Mouse (Mus musculus) kidney, postnatal 14 days (tissue): ENCODE results near the gene Plekhg1.

Source experiments
- DNase-seq: peaks from one replicate; pipeline ENCODE4 v3.0.0; 2022; ENCODE audit warnings: mixed read lengths

The Plekhg1 gene

GRCm38 (mm10) chr10:3831597-3832351 is 91.6 kb downstream of the Plekhg1 start:
- DNase-seq: peak; percentile 53

GRCm38 (mm10) chr10:3834060-3834459 is 93.9 kb downstream of the Plekhg1 start:
- no peak for DNase-seq

GRCm38 (mm10) chr10:3834678-3835077 is 94.5 kb downstream of the Plekhg1 start:
- no peak for DNase-seq

GRCm38 (mm10) chr10:3835616-3836015 is 95.5 kb downstream of the Plekhg1 start:
- DNase-seq: peak; percentile 37

- DNase-seq: no peak
Measured at GRCm38 (mm10) chr10:3839748-3840432, 99.7 kb downstream of the Plekhg1 start.

GRCm38 (mm10) chr10:3844430-3844829 is 104.3 kb downstream of the Plekhg1 start:
- no peak for DNase-seq

GRCm38 (mm10) chr10:3847021-3847420 is 106.9 kb downstream of the Plekhg1 start:
- DNase-seq: no peak

- no peak for DNase-seq
Measured at GRCm38 (mm10) chr10:3851461-3851860, 111.3 kb downstream of the Plekhg1 start.

GRCm38 (mm10) chr10:3852733-3853132 is 112.6 kb downstream of the Plekhg1 start:
- DNase-seq: no peak

- no peak for DNase-seq
Measured at GRCm38 (mm10) chr10:3857912-3858311, 117.7 kb downstream of the Plekhg1 start.

GRCm38 (mm10) chr10:3858437-3858836 is 118.3 kb downstream of the Plekhg1 start:
- no peak for DNase-seq

GRCm38 (mm10) chr10:3858961-3859714 is 119.0 kb downstream of the Plekhg1 start:
- DNase-seq: peak; percentile 45

GRCm38 (mm10) chr10:3863411-3864195 is 123.4 kb downstream of the Plekhg1 start:
- DNase-seq: no peak

- no peak for DNase-seq
Measured at GRCm38 (mm10) chr10:3864196-3864540, 124.0 kb downstream of the Plekhg1 start.

GRCm38 (mm10) chr10:3867298-3867697 is 127.1 kb downstream of the Plekhg1 start:
- DNase-seq: no peak

GRCm38 (mm10) chr10:3870828-3871227 is 130.7 kb downstream of the Plekhg1 start:
- DNase-seq: peak; percentile 76

- DNase-seq: no peak
Measured at GRCm38 (mm10) chr10:3873467-3873866, 133.3 kb downstream of the Plekhg1 start.

GRCm38 (mm10) chr10:3877852-3878535 is 137.8 kb downstream of the Plekhg1 start:
- DNase-seq: no peak

- no peak for DNase-seq
Measured at GRCm38 (mm10) chr10:3881179-3881578, 141.0 kb downstream of the Plekhg1 start.

- DNase-seq: no peak
Measured at GRCm38 (mm10) chr10:3888510-3888909, 148.3 kb downstream of the Plekhg1 start.

- DNase-seq: no peak
Measured at GRCm38 (mm10) chr10:3891381-3892263, 151.5 kb downstream of the Plekhg1 start.
